Mouse (Mus musculus): ENCODE results near the gene Cd79b. TPM values are rescaled to one million over a fixed set of nuclear protein-coding genes. Genes with fewer than 3 reads are reported as not detected.

Cd79b gene
- polyA plus RNA-seq, 1 experiment from 2014 or later, result 3.7 TPM

DNA sequence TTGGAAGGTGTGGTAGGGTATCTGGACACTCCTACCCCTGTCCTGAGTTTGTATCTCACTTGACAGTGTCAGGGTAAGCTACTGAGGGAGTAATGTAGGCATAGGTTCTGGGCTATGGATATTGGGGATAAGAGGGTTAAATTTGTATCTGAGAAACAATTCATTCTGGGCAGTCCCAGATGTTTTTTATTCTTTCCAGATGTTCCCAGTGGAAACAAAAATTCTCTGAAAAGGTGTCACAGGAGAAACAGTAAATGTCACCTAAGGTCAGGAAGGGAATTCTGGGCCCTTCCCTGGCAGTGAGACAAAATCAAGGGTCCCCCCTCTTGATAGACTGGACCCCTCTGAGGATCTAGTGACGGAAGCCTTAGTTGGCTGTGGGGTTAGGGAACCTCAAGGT lies 1.9 kb upstream of the Cd79b start:
- Histone ChIP-seq H3K27ac (no peak overlapping the region), H3K4me3 (replicated peaks) (no peak overlapping the region), H3K9me3 (no peaks in the 10 kb centered on the region), H3K9ac (no peak overlapping the region), H3K36me3 (no peaks in the 10 kb centered on the region), H3K27me3 (replicated peaks) (no peaks in the 10 kb centered on the region), H3K4me2 (no peak overlapping the region), H3K4me1 (0 out of 2 replicates have a peak, but pooled peaks cover 16% of the 10 kb centered on the region)
- ATAC-seq (ENCODE audit: insufficient read depth, low FRiP score, low read depth), result no peak
- WGBS, result 56% methylated on average over 1 of the region's 1 CpGs

DNA sequence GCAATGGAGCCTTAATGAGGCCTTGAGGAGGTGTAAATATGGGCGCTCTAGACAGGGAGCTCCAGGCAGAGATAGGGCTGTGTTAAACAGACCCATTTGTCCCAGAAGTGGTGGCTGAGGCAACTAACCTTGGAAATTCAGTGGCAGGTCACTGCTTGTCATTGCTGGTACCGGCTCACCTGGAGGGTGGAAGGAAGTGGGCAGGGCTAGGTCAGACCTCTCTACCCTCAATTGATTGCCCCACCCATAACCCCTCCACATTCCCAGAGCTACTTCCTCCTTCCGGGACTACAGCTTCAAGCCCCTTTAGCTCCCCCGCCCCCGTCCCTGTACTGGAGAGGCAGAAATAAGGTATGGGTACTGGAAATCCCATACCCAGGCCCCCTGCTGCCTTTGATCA lies 1.0 kb downstream of the Cd79b start:
- H3K27me3 ChIP-seq (replicated peaks), result no peaks in the 10 kb centered on the region
- no peaks in the 10 kb centered on the region for H3K36me3 ChIP-seq
- 48% methylated on average over 5 of the region's 5 CpGs for WGBS
- 0 out of 2 replicates have a peak, but pooled peaks cover 12% of the 10 kb centered on the region for H3K4me1 ChIP-seq
- ATAC-seq (ENCODE audit: insufficient read depth, low FRiP score, low read depth), result peak; percentile 58
- no peak overlapping the region for H3K4me2 ChIP-seq
- H3K4me3 ChIP-seq (replicated peaks), result no peak overlapping the region
- H3K27ac ChIP-seq, result no peak overlapping the region
- H3K9ac ChIP-seq, result no peak overlapping the region
- no peaks in the 10 kb centered on the region for H3K9me3 ChIP-seq

DNA sequence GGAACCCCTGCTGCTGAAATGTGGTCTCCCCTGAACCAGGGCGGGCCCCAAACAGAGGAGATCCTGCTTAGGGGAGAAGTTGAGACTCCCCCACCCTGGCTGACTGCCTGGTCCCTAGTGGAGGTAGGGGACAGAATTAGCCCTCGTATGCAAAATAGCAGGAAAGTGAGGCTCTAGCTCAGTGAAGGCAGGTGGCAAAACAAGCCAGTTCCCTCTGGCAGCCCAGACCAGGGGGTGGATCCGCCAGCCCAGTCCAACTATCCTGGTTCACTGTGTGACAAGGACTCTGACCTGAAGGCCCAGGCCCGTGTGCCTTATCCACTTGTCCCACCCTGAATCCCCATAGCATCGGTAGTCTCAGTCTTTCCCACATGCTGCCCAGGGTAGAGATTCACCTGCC lies 4.4 kb downstream of the Cd79b start:
- Histone ChIP-seq H3K27ac (no peak overlapping the region), H3K27me3 (replicated peaks) (no peaks in the 10 kb centered on the region), H3K9ac (no peak overlapping the region), H3K4me2 (no peak overlapping the region), H3K36me3 (no peaks in the 10 kb centered on the region), H3K4me3 (replicated peaks) (no peak overlapping the region), H3K9me3 (no peaks in the 10 kb centered on the region), H3K4me1 (0 out of 2 replicates have a peak, but pooled peaks cover 9% of the 10 kb centered on the region)
- no peak for ATAC-seq (ENCODE audit: insufficient read depth, low FRiP score, low read depth)
- 67% methylated on average over 5 of the region's 5 CpGs for WGBS

DNA sequence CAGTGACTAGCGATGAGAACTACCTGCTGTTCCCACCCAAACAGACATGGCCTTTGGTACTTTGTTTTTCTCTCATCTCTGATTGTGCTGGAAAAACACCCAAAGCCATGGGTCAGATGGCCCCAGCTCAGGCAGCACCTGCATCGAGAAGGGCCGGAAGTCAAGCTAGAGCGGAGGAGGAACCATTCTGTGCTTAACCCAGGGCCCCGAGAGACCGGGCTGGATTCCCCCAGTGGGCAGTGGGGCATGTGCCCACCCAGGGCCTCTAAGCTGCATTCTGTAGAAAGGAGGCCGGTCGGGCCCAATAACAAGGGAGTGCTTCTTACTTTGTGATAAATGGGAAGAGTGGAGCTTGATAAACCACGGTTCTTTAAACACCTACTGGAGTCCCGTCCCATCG lies 6.4 kb downstream of the Cd79b start:
- no peak for ATAC-seq (ENCODE audit: insufficient read depth, low FRiP score, low read depth)
- Histone ChIP-seq H3K4me2 (no peak overlapping the region), H3K4me3 (replicated peaks) (no peak overlapping the region), H3K4me1 (0 out of 2 replicates have a peak, but pooled peaks cover under 1% of the 10 kb centered on the region), H3K27ac (no peak overlapping the region), H3K36me3 (no peaks in the 10 kb centered on the region), H3K27me3 (replicated peaks) (no peaks in the 10 kb centered on the region), H3K9ac (no peak overlapping the region), H3K9me3 (no peaks in the 10 kb centered on the region)
- WGBS, result 74% methylated on average over 11 of the region's 11 CpGs

DNA sequence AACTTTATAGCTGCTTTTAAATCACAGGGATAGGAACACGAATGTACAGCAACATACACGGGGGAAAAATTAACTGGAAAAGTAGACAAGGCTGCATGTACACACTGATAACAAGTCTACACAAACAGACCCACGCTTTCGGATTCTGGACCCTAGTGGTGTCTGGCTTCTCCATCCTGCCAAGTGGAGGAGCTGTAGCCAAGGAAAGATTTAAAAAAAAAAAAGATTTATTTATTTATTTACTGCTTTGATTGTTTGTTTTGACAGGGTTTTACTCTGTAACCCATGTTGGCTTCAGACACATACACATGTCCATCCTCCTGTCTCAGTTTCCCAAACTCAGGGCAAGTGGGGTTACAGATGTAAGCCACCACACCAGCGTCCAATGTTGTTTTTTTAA lies 7.1 kb downstream of the Cd79b start:
- H3K27ac ChIP-seq, result no peak overlapping the region
- H3K4me1 ChIP-seq, result no peaks in the 10 kb centered on the region
- no peak for ATAC-seq (ENCODE audit: insufficient read depth, low FRiP score, low read depth)
- no peak overlapping the region for H3K9ac ChIP-seq
- H3K4me2 ChIP-seq, result no peak overlapping the region
- no peaks in the 10 kb centered on the region for H3K27me3 ChIP-seq (replicated peaks)
- no peaks in the 10 kb centered on the region for H3K36me3 ChIP-seq
- no peaks in the 10 kb centered on the region for H3K9me3 ChIP-seq
- H3K4me3 ChIP-seq (replicated peaks), result no peak overlapping the region
- 55% methylated on average over 5 of the region's 5 CpGs for WGBS

DNA sequence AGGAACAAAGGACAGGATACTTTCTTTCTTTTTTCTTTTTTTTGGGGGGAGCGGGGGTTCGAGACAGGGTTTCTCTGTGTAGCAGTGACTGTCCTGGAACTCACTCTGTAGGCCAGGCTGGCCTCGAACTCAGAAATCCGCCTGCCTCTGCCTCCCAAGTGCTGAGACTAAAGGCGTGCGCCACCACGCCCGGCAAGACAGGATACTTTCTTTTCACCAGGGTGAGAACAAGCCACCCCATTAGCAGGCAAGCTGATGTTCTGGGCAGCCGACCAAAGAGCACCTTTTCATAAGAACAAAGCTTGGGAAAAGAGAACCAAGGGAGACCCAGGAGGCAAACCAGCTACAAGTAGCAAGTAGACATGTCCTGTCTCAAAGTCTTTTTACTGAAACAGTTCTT lies 7.8 kb downstream of the Cd79b start:
- 87% methylated on average over 9 of the region's 9 CpGs for WGBS
- no peaks in the 10 kb centered on the region for H3K36me3 ChIP-seq
- no peak overlapping the region for H3K4me3 ChIP-seq (replicated peaks)
- H3K27ac ChIP-seq, result no peak overlapping the region
- H3K4me1 ChIP-seq, result no peaks in the 10 kb centered on the region
- no peak for ATAC-seq (ENCODE audit: insufficient read depth, low FRiP score, low read depth)
- H3K9ac ChIP-seq, result no peak overlapping the region
- no peak overlapping the region for H3K4me2 ChIP-seq
- no peaks in the 10 kb centered on the region for H3K9me3 ChIP-seq
- H3K27me3 ChIP-seq (replicated peaks), result no peaks in the 10 kb centered on the region

DNA sequence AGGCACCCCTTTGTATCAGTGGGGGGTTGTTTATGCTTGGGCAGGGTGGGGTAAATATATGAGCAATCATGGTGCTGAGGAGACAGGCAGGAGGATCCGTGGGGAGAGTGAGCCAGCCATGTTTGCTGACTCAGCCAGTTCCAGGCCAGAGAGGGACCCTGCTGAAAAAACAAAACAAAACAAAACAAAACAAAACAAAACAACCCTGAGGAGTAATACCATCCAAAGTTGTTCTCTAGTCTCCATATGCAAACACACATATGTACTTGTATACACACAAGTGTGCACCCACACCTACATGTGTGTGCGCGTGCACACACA lies 8.5 kb downstream of the Cd79b start:
- no peak for ATAC-seq (ENCODE audit: insufficient read depth, low FRiP score, low read depth)
- 76% methylated on average over 3 of the region's 3 CpGs for WGBS
- no peak overlapping the region for H3K27ac ChIP-seq

DNA sequence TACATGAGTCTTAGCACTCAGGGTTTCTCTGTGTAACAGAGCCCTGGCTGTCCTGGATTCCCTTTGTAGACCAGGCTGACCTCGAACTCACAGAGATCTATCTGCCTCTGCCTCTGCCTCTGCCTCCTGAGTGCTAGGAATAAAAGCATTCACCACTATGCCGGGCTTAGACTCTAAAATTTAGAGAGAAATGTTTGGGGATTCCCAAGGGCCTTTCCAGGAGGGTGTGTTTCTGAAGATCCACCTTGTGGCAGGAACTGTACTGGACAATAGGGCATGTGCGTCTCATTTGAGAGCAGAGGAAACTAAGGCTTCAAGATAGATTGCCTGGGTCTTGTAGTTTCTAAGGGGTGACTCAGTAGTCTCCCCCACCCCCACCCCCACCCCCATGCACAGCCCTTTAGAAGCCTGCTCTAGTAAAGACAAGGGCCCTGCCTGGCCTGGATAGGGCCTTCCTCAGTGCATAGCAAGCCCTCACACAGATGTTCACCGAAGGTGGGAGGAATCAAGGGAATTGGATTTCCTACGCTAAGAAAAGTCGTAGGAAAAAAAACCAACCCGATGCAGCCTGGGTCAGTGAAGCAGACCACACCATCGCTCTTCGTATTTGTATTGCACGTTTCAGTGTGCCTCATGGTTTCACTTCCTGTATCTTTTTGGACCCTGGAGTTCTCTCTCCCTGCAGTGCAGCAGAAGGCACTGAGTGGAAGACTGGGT lies 9.1 kb downstream of the Cd79b start:
- H3K9me3 ChIP-seq, result no peaks in the 10 kb centered on the region
- WGBS, result 78% methylated on average over 10 of the region's 10 CpGs
- H3K4me2 ChIP-seq, result no peak overlapping the region
- H3K27ac ChIP-seq, result no peak overlapping the region
- no peak overlapping the region for H3K4me3 ChIP-seq (replicated peaks)
- no peak overlapping the region for H3K9ac ChIP-seq
- no peak for ATAC-seq (ENCODE audit: insufficient read depth, low FRiP score, low read depth)
- H3K36me3 ChIP-seq, result no peaks in the 10 kb centered on the region
- no peaks in the 10 kb centered on the region for H3K27me3 ChIP-seq (replicated peaks)
- no peaks in the 10 kb centered on the region for H3K4me1 ChIP-seq

More for the DNA sequence above, 8.5 kb downstream of the Cd79b start:
- Histone ChIP-seq H3K4me2 (no peak overlapping the region), H3K4me3 (replicated peaks) (no peak overlapping the region), H3K36me3 (no peaks in the 10 kb centered on the region), H3K27me3 (replicated peaks) (no peaks in the 10 kb centered on the region), H3K9me3 (no peaks in the 10 kb centered on the region), H3K9ac (no peak overlapping the region), H3K4me1 (no peaks in the 10 kb centered on the region)

DNA sequence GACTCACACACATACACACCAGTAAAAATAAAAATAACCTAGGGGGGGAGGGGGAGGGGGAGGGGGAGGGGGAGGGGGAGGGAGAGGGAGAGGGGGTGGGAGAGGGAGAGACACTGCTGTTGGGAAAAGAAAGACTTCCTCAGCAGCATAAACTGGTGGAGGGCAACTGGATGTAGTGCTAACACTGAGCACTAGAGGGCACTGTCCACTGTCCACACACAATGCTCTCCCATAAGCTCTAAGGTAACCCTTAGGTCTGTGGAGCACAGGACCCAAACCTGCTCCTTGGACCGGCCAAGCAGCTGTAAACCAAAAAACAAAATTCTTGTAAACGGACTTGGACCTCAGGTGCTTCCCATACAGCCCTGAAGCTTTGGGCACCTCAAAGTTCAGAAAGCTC lies 11.9 kb downstream of the Cd79b start:
- WGBS, result 9% methylated on average over 2 of the region's 2 CpGs

DNA sequence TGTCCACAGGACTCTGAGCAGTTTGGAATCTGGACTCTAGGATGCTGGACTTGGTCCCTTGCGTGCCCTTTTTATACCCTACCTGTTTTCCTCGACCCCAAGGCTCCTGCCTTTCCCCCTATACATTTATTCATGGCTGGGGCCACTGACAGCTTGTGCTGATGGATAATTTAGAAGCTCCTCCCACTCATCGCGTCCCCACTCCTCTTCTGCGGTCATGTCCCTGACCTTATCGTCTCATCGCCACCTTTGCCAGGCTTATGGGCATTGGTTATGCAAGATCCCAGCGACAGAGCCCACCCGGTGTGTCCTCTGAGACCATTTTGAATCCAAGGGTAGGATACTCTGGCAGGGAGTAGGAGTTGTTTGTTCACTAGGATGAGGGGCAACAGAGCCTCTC lies 12.8 kb downstream of the Cd79b start, which contains the start of gene Gh:
Gh (minus strand) TSS at position 101 of the 400 bp plus-strand sequence.
- Histone ChIP-seq H3K4me1 (no peaks in the 10 kb centered on the region), H3K27me3 (replicated peaks) (no peaks in the 10 kb centered on the region), H3K27ac (no peak within 1 kb of the TSS), H3K36me3 (no peaks in the 10 kb centered on the region), H3K4me3 (replicated peaks) (no peak within 1 kb of the TSS), H3K4me2 (no peak within 1 kb of the TSS), H3K9ac (no peak within 1 kb of the TSS), H3K9me3 (no peaks in the 10 kb centered on the region)
- WGBS, result 72% methylated on average over 9 of the region's 9 CpGs
- ATAC-seq (ENCODE audit: insufficient read depth, low FRiP score, low read depth), result no peak

More for the DNA sequence above, 11.9 kb downstream of the Cd79b start:
- no peak for ATAC-seq (ENCODE audit: insufficient read depth, low FRiP score, low read depth)
- H3K27ac ChIP-seq, result no peak overlapping the region
- no peaks in the 10 kb centered on the region for H3K4me1 ChIP-seq
- no peaks in the 10 kb centered on the region for H3K9me3 ChIP-seq
- H3K4me3 ChIP-seq (replicated peaks), result no peak overlapping the region
- no peak overlapping the region for H3K4me2 ChIP-seq
- H3K36me3 ChIP-seq, result no peaks in the 10 kb centered on the region
- H3K27me3 ChIP-seq (replicated peaks), result no peaks in the 10 kb centered on the region
- H3K9ac ChIP-seq, result no peak overlapping the region

DNA sequence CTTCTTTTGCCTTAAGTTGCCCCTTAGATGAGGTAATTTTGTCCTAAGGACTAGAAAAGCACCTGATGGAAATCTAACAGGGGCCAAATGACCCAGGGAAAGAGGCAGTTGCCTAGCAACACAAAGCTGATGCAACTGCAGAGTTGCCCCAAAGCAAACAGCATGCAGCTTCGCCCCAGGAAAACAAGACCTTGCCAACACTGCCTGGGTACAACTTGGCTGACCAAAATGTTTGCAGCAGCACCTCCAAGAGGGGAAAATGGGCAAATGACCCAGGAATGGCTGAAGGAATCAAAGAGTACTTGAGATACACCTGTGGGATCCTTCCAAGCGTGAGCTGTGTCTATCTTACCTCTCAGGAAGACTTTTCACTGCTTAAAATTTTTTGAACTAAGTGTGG lies 22.7 kb downstream of the Cd79b start:
- Histone ChIP-seq H3K9me3 (no peaks in the 10 kb centered on the region), H3K36me3 (no peaks in the 10 kb centered on the region), H3K4me1 (no peaks in the 10 kb centered on the region), H3K27ac (no peak overlapping the region), H3K4me3 (replicated peaks) (no peak overlapping the region), H3K9ac (no peak overlapping the region), H3K4me2 (no peak overlapping the region), H3K27me3 (replicated peaks) (no peaks in the 10 kb centered on the region)
- 77% methylated on average over 2 of the region's 2 CpGs for WGBS
- ATAC-seq (ENCODE audit: insufficient read depth, low FRiP score, low read depth), result no peak

DNA sequence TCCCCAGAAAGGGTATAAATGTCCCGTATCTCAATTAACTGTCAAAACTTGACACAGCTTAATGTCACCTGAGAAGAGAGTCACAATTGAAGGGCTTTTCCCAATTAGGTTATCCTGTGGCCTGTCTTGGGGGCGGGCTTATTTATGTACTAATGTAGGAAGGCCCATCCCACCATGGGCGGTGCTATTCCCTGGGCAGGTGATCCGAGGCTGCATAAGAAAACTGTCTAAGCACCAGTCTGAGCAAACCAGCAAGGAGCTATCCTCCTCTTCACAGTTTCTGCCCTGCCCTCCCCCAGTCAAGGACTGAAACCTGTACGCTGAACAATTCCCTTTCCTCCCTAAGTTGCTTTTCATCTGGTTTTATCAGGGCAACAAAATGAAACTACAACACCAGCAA lies 24.2 kb downstream of the Cd79b start:
- no peaks in the 10 kb centered on the region for H3K4me1 ChIP-seq
- no peak for ATAC-seq (ENCODE audit: insufficient read depth, low FRiP score, low read depth)
- H3K4me3 ChIP-seq (replicated peaks), result no peak overlapping the region
- 90% methylated on average over 5 of the region's 5 CpGs for WGBS
- H3K36me3 ChIP-seq, result no peaks in the 10 kb centered on the region
- no peaks in the 10 kb centered on the region for H3K27me3 ChIP-seq (replicated peaks)
- no peaks in the 10 kb centered on the region for H3K9me3 ChIP-seq
- no peak overlapping the region for H3K9ac ChIP-seq
- no peak overlapping the region for H3K4me2 ChIP-seq
- no peak overlapping the region for H3K27ac ChIP-seq

DNA sequence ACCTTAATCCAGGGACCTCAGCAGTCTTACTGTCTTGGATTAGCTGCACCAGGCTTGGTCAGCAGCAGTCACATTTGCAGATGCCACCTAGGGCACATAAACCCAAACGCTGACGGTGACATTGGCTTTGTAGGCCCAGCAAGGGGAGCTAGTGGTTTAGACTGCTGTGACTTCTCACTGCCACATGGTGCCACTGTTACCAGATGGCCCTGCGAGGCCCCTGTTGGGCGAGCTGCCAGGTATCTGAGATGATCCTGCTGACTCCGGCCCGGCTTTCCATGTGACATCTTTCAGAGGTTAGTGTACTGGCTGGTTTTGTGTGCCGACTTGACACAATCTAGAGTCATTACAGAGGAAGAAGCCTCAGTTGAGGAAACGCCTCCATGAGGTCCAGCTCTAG lies 25.2 kb downstream of the Cd79b start:
- WGBS, result 59% methylated on average over 8 of the region's 8 CpGs
- Histone ChIP-seq H3K4me1 (no peaks in the 10 kb centered on the region), H3K9me3 (no peaks in the 10 kb centered on the region), H3K36me3 (no peaks in the 10 kb centered on the region), H3K27ac (no peak overlapping the region), H3K4me3 (replicated peaks) (no peak overlapping the region), H3K4me2 (no peak overlapping the region), H3K9ac (no peak overlapping the region), H3K27me3 (replicated peaks) (no peaks in the 10 kb centered on the region)
- ATAC-seq (ENCODE audit: insufficient read depth, low FRiP score, low read depth), result no peak
